Mouse (Mus musculus) ES-E14 (cell line): ENCODE results near the gene Lilra5. TPM values are rescaled to one million over a fixed set of nuclear protein-coding genes. Genes with fewer than 3 reads are reported as not detected.
"Not testable (repeated sequence)": the region's sequence is repeated elsewhere in the genome, so short reads cannot be mapped to it uniquely, and the experiment has no call there.

Experiments
- DNase-seq: peaks from one replicate; pipeline ENCODE4 v3.0.0-alpha.2; 2013; ENCODE audit warnings: low read depth, low spot score
- H3K27ac ChIP-seq: 2 replicates; pipeline ENCODE4 v1.5.1; 2012; ENCODE audit warnings: low read depth, mild to moderate bottlenecking, low read length, moderate library complexity, mixed read lengths; ENCODE audit not compliant: poor library complexity, insufficient read depth, severe bottlenecking
- H3K36me3 ChIP-seq: 2 replicates; pipeline ENCODE4 v1.6.1; 2012; ENCODE audit warnings: mild to moderate bottlenecking, low read length, moderate library complexity, mixed read lengths; ENCODE audit not compliant: control insufficient read depth, poor library complexity, insufficient read depth, severe bottlenecking
- H3K4me1 ChIP-seq, 2 experiments: fragments of 150-350 bp in 1 of 2; sonication (generic) in 1 of 2; 2 replicates each; pipeline ENCODE4 v1.6.1; 2012; ENCODE audit warnings: low read length in 2 of 2, mild to moderate bottlenecking in 1 of 2, mixed read lengths in 1 of 2; ENCODE audit not compliant: control insufficient read depth in 2 of 2, insufficient read depth in 2 of 2, poor library complexity in 1 of 2
- H3K4me3 ChIP-seq, 2 experiments: fragments of 150-350 bp in 1 of 2; sonication (generic) in 1 of 2; 2 replicates each; pipeline ENCODE4 v1.5.1; 2012; ENCODE audit warnings: low read length in 2 of 2, low read depth in 1 of 2, mild to moderate bottlenecking in 1 of 2, mixed read lengths in 1 of 2; ENCODE audit not compliant: insufficient read depth in 1 of 2, poor library complexity in 1 of 2, severe bottlenecking in 1 of 2
- H3K9ac ChIP-seq: 2 replicates; pipeline ENCODE4 v1.6.1; 2012; ENCODE audit warnings: low read depth, mild to moderate bottlenecking, low read length, mixed read lengths; ENCODE audit not compliant: poor library complexity, insufficient read depth, severe bottlenecking
- H3K9me3 ChIP-seq: fragments of 150-350 bp; sonication (generic); 2 replicates; pipeline ENCODE4 v1.6.1; 2012; ENCODE audit warnings: low read depth, mild to moderate bottlenecking, low read length; ENCODE audit not compliant: control insufficient read depth, insufficient read depth
- CHD2 ChIP-seq: IDR thresholded peaks from 2 replicates; pipeline ENCODE4 v1.6.1; 2014; ENCODE audit warnings: mild to moderate bottlenecking, low read depth, low read length, inconsistent platforms
- HCFC1 ChIP-seq: IDR thresholded peaks from 2 replicates; pipeline ENCODE4 v1.6.1; 2012; ENCODE audit warnings: low read length, inconsistent platforms, borderline replicate concordance; ENCODE audit not compliant: insufficient read depth
- MAFK ChIP-seq: IDR thresholded peaks from 2 replicates; pipeline ENCODE4 v1.6.1; 2014; ENCODE audit warnings: mild to moderate bottlenecking, low read depth, low read length, inconsistent platforms; ENCODE audit not compliant: insufficient read depth
- ZC3H11A ChIP-seq: IDR thresholded peaks from 2 replicates; pipeline ENCODE4 v1.6.1; 2012; ENCODE audit warnings: low read depth, mild to moderate bottlenecking, inconsistent platforms, low read length, borderline replicate concordance
- ZNF384 ChIP-seq: IDR thresholded peaks from 2 replicates; pipeline ENCODE4 v1.6.1; 2012; ENCODE audit warnings: low read depth, low read length, inconsistent platforms
- in situ Hi-C, 2 experiments: fragments of 600-800 bp; cut with MboI; formaldehyde crosslinking; loops; one replicate each; pipeline ENCODE4 v1.15.1; 2025; ENCODE audit warnings: low sequenced_read_pairs in 2 of 2, inconsistent platforms in 1 of 2; ENCODE audit not compliant: unreplicated experiment in 2 of 2
- total RNA-seq: library from RNA; depleted of rRNA; stranded (reverse); fragments of 300-350 nt; gene quantifications from 2 replicates; pipeline ENCODE4 v1.2.3, GENCODE M21; 2012; rRNA removed

Gene Lilra5
- total RNA-seq: not detected in 2 replicates

- no peak within 1 kb of the TSS for H3K9ac ChIP-seq
- H3K4me1 ChIP-seq: no peaks in the 10 kb centered on the region
- H3K9me3 ChIP-seq: no peaks in the 10 kb centered on the region
- DNase-seq: no peak
- H3K36me3 ChIP-seq: no peaks in the 10 kb centered on the region
- H3K27ac ChIP-seq: no peak within 1 kb of the TSS
- TF ChIP-seq HCFC1 (no peak), ZC3H11A (no peak), ZNF384 (no peak), CHD2 (no peak), MAFK (no peak)
- no peak within 1 kb of the TSS for H3K4me3 ChIP-seq
- in situ Hi-C loops: no loop called here
Measured at GRCm38 (mm10) chr7:4237454-4237853, at the start of gene Lilra5. Gene Lilra5 (plus strand): TSS chr7:4237754.

- no peak overlapping the region for H3K9ac ChIP-seq
- no peaks in the 10 kb centered on the region for H3K9me3 ChIP-seq
- H3K36me3 ChIP-seq: no peaks in the 10 kb centered on the region
- no peak for DNase-seq
- no peak for TF ChIP-seq HCFC1
- no peak for TF ChIP-seq CHD2
- no peak for TF ChIP-seq MAFK
- TF ChIP-seq ZNF384: no peak
- TF ChIP-seq ZC3H11A: no peak
- H3K4me3 ChIP-seq: no peak overlapping the region
- no peak overlapping the region for H3K27ac ChIP-seq
- no peaks in the 10 kb centered on the region; a peak in 1 of 4 replicates for H3K4me1 ChIP-seq
- in situ Hi-C loops: no loop called here
Measured at GRCm38 (mm10) chr7:4207126-4207525, 30.4 kb upstream of the Lilra5 start.

DNA sequence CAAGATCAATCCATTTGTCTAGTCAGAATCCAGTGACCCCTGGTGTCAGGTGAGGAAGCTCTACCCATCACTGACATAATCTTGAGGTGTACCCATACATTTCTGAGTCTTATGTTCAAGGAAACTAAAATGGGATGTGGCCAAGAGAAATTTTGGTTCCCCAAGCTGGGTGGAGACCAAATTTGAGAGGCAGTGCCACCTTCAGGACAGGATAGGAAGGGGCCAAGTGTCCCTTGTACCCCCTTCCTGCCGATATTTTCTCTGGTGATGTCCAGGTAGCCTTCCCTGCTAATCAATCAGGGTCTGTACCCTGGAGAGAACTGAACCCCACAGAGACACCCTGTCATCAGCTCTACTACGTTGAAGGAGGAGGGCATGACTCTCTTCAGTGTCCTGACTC is 28.9 kb upstream of the Lilra5 start:
- TF ChIP-seq MAFK (no peak), ZNF384 (no peak), ZC3H11A (no peak), CHD2 (no peak), HCFC1 (no peak)
- Histone ChIP-seq H3K9ac (no peak overlapping the region), H3K36me3 (no peaks in the 10 kb centered on the region), H3K4me1 (no peaks in the 10 kb centered on the region; a peak in 1 of 4 replicates), H3K27ac (no peak overlapping the region), H3K4me3 (no peak overlapping the region), H3K9me3 (no peaks in the 10 kb centered on the region)
- no peak for DNase-seq
- in situ Hi-C loops: no loop called here

GRCm38 (mm10) chr7:4213436-4213835 is 24.1 kb upstream of the Lilra5 start:
- peak overlapping the region; percentile 31; the same call in 1 of the 2 replicates for H3K27ac ChIP-seq
- in situ Hi-C loops, H3K4me3 ChIP-seq, DNase-seq, H3K9me3 ChIP-seq, H3K4me1 ChIP-seq, H3K36me3 ChIP-seq, H3K9ac ChIP-seq: not testable (repeated sequence)

- no peak overlapping the region for H3K9ac ChIP-seq
- TF ChIP-seq ZC3H11A (no peak), MAFK (no peak), CHD2 (no peak), HCFC1 (no peak), ZNF384 (no peak)
- no peaks in the 10 kb centered on the region for H3K4me1 ChIP-seq
- no peaks in the 10 kb centered on the region for H3K36me3 ChIP-seq
- H3K4me3 ChIP-seq: no peak overlapping the region
- H3K27ac ChIP-seq: no peak overlapping the region
- no peak for DNase-seq
- in situ Hi-C loops: no loop called here
- no peaks in the 10 kb centered on the region for H3K9me3 ChIP-seq
Measured at GRCm38 (mm10) chr7:4215396-4215795, 22.2 kb upstream of the Lilra5 start.
